Mouse (Mus musculus) E14TG2a.4 (cell line): ENCODE data around the gene Mup4.
"Not testable (repeated sequence)": the region's sequence is repeated elsewhere in the genome, so short reads cannot be mapped to it uniquely, and the experiment has no call there.

Source experiments
- H3K27me3 ChIP-seq: 2 replicates; pipeline ENCODE4 v1.6.1; 2014; ENCODE audit warnings: low read length, control low read depth; ENCODE audit not compliant: insufficient read depth
- H3K36me3 ChIP-seq: 2 replicates; pipeline ENCODE4 v1.6.1; 2014; ENCODE audit warnings: low read length, control low read depth; ENCODE audit not compliant: insufficient read depth
- H3K4me1 ChIP-seq: replicated peaks from 2 replicates; pipeline ENCODE4 v1.6.1; 2014; ENCODE audit warnings: low read depth, low read length, control low read depth
- H3K4me3 ChIP-seq: replicated peaks from 2 replicates; pipeline ENCODE4 v1.5.1; 2014; ENCODE audit warnings: mild to moderate bottlenecking, low read length
- H3K9me3 ChIP-seq: 2 replicates; pipeline ENCODE4 v1.6.1; 2014; ENCODE audit warnings: low read length, control low read depth
- CTCF ChIP-seq: conservative IDR thresholded peaks from 2 replicates; pipeline ENCODE4 v1.5.1; 2014; ENCODE audit warnings: low read length
- NANOG ChIP-seq: IDR thresholded peaks from 2 replicates; pipeline ENCODE4 v1.6.1; 2014; ENCODE audit warnings: borderline replicate concordance, low read length, mixed read lengths
- POU5F1 ChIP-seq: IDR thresholded peaks from 2 replicates; pipeline ENCODE4 v1.6.1; 2014; ENCODE audit warnings: low read length, borderline replicate concordance

Mup4 gene

GRCm38 (mm10) chr4:59960610-59961009, at the start of gene Mup4:
Mup4 (minus strand) TSS chr4:59960710.
- no peak within 1 kb of the TSS for H3K4me3 ChIP-seq
- TF ChIP-seq NANOG (no peak), CTCF (no peak), POU5F1 (no peak)
- no peaks in the 10 kb centered on the region for H3K36me3 ChIP-seq
- peaks cover 25% of the 10 kb centered on the region for H3K4me1 ChIP-seq
- H3K9me3 ChIP-seq = no peaks in the 10 kb centered on the region
- H3K27me3 ChIP-seq = no peaks in the 10 kb centered on the region

GRCm38 (mm10) chr4:59997894-59998293, 37.4 kb upstream of the Mup4 start:
- H3K9me3 ChIP-seq, H3K36me3 ChIP-seq, H3K4me1 ChIP-seq, H3K4me3 ChIP-seq, H3K27me3 ChIP-seq: not testable (repeated sequence)
- TF ChIP-seq NANOG = peak; percentile 77

GRCm38 (mm10) chr4:59963405-59964344, 3.2 kb upstream of the Mup4 start, which contains the start of gene Mup6:
Mup6 (plus strand) TSS chr4:59964294.
- Histone ChIP-seq H3K9me3 (no peaks in the 10 kb centered on the region), H3K27me3 (no peaks in the 10 kb centered on the region), H3K36me3 (no peaks in the 10 kb centered on the region), H3K4me3 (peak within 1 kb of the TSS; percentile 60), H3K4me1 (peaks cover 25% of the 10 kb centered on the region)
- TF ChIP-seq POU5F1 (no peak), NANOG (peak; percentile 91), CTCF (no peak)

- Histone ChIP-seq H3K9me3 (no peaks in the 10 kb centered on the region), H3K4me3 (no peak overlapping the region), H3K27me3 (no peaks in the 10 kb centered on the region), H3K36me3 (no peaks in the 10 kb centered on the region), H3K4me1 (0 out of 2 replicates have a peak, but pooled peaks cover 3% of the 10 kb centered on the region)
- TF ChIP-seq CTCF (no peak), POU5F1 (no peak), NANOG (no peak)
These were observed 23.0 kb downstream of the Mup4 start for GRCm38 (mm10) chr4:59937543-59937942.

GRCm38 (mm10) chr4:59932505-59933281, 27.8 kb downstream of the Mup4 start:
- peak; percentile 66 for TF ChIP-seq CTCF
- no peak for TF ChIP-seq NANOG
- Histone ChIP-seq H3K9me3 (no peaks in the 10 kb centered on the region), H3K27me3 (no peaks in the 10 kb centered on the region)

GRCm38 (mm10) chr4:59928347-59928746, 32.2 kb downstream of the Mup4 start:
- H3K27me3 ChIP-seq = 0 out of 2 replicates have a peak, but pooled peaks cover under 1% of the 10 kb centered on the region
- TF ChIP-seq CTCF (peak; percentile 90), NANOG (no peak)
- peaks cover 19% of the 10 kb centered on the region for H3K4me1 ChIP-seq
- no peaks in the 10 kb centered on the region for H3K36me3 ChIP-seq
- H3K4me3 ChIP-seq = no peak overlapping the region
- H3K9me3 ChIP-seq = no peaks in the 10 kb centered on the region

More at GRCm38 (mm10) chr4:59932505-59933281, 27.8 kb downstream of the Mup4 start:
- no peak overlapping the region for H3K4me3 ChIP-seq
- no peaks in the 10 kb centered on the region for H3K36me3 ChIP-seq
- H3K4me1 ChIP-seq = peaks cover 7% of the 10 kb centered on the region

GRCm38 (mm10) chr4:59927666-59928065, 32.8 kb downstream of the Mup4 start:
- Histone ChIP-seq H3K4me1 (peaks cover 17% of the 10 kb centered on the region), H3K36me3 (no peaks in the 10 kb centered on the region), H3K9me3 (no peaks in the 10 kb centered on the region), H3K27me3 (0 out of 2 replicates have a peak, but pooled peaks cover 6% of the 10 kb centered on the region), H3K4me3 (no peak overlapping the region)
- TF ChIP-seq POU5F1 (no peak), NANOG (no peak), CTCF (no peak)

GRCm38 (mm10) chr4:59925082-59925481, 35.4 kb downstream of the Mup4 start:
- Histone ChIP-seq H3K36me3 (no peaks in the 10 kb centered on the region), H3K4me1 (peaks cover 17% of the 10 kb centered on the region), H3K4me3 (no peak overlapping the region), H3K27me3 (0 out of 2 replicates have a peak, but pooled peaks cover 6% of the 10 kb centered on the region), H3K9me3 (no peaks in the 10 kb centered on the region)
- TF ChIP-seq NANOG (no peak), CTCF (no peak), POU5F1 (no peak)

GRCm38 (mm10) chr4:59917966-59918365, 42.5 kb downstream of the Mup4 start:
- Histone ChIP-seq H3K4me3 (no peak overlapping the region), H3K9me3 (no peaks in the 10 kb centered on the region), H3K36me3 (no peaks in the 10 kb centered on the region), H3K4me1 (peaks cover 20% of the 10 kb centered on the region), H3K27me3 (peaks cover 33% of the 10 kb centered on the region)
- TF ChIP-seq CTCF (no peak), POU5F1 (no peak), NANOG (no peak)
